Mouse (Mus musculus) cortical plate, adult 2 months (tissue): ENCODE data around the gene Kif26b.

Experiments
- CTCF ChIP-seq: fragments of 200-500 bp; IDR thresholded peaks from 2 replicates; pipeline ENCODE4 v1.5.1; 2011; ENCODE audit warnings: mild to moderate bottlenecking, control low read depth, low read length; ENCODE audit not compliant: insufficient read depth; ENCODE audit errors: extremely low read depth
- POLR2A ChIP-seq: fragments of 200-500 bp; IDR thresholded peaks from 2 replicates; pipeline ENCODE4 v1.6.1; 2011; ENCODE audit warnings: mild to moderate bottlenecking, low read length, control low read depth; ENCODE audit not compliant: insufficient read depth; ENCODE audit errors: extremely low read depth

DNA sequence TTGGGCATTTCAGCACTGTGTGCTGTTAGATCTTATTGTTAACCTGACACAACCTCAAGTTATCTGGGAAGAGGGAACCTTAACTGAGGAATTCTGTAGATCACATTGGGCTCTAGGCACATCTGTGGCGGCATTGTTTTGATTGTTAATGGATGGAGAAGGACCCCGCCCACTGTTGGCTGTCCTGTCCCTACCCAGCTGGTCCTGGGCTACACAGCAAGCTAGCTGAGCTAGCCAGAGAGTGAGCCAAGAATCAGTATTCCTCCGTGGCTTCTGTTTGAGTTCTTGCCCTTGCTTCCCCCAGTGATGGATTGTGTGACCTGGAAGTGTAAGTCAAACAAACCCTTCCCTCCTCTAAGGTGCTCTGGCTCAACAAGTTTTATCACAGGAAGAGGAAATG, 132.1 kb downstream of the Kif26b start:
- no peak for TF ChIP-seq CTCF
- no peak for TF ChIP-seq POLR2A
